Mouse (Mus musculus) retina, embryonic 14.5 days (tissue): ENCODE results near the gene Cbfa2t3.

Experiments used
- DNase-seq: peaks from one replicate; pipeline ENCODE4 v3.0.0-alpha.2; 2015; ENCODE audit warnings: low spot score

Gene Cbfa2t3

DNA sequence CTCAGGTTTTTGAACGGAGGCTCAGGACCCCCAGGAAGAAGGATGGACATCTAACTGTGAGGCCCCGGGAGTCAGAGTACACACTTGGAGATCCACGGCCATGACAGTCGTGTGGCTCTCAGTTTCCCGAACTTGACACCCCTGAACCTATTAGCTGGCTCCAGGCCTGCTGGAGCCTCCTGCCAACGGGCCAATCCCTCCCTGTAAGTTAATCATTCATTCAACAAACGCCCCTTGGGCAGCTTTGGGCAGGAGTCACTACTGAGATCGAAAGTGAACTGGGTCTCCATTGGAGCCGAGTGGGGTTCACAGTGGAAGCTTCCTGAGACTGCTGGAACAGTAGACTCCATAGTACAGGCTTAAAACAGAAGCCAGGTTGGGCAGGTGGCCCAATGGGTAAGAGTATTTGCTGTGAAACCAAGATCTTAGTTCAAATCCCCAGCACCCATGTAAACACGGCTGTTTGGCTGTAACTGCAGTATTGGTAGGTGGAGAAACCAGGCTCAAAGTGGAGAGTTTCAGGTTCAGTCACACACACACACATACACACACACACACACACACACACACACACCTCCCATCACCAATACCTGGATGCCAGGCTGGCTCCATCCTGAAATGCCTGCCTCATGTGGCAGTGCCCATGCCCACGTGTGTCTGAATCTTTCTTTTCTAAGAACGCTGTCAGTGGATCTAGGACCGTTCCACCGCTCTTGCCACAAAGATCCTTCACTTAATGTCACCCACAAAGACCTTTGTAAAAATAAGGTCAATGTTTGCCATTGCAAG, 20.0 kb upstream of the Cbfa2t3 start:
- no peak for DNase-seq

DNA sequence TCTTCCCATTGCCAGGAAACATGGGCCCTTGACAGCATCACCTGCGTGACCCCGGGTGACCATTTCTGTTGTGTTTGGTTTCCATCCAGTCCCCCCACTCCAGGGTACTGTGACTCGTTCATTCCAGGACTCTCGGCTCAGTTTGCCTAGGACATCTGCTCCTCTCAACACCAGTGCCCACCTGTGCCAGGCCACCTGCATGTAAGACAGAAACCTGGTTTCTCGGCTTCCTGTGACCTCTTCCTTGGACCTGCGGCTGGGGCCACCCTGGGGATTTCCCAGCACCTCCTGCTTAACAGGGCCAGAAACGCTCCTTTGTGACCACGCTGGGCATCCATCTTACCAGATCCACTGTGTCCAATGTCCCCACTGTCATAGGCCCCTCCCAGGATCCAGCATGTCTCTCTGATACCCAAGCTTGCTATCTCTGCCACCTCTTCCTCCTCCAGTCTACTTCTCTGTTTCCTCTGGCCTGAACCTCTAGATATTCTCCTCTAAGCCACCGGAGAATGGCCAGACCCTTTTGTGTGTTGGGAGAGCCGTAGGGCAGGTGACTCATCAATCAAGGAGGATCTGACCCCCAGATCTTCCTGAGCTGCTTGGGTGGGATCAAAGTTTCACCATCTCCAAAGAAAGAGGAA, 19.1 kb upstream of the Cbfa2t3 start:
- DNase-seq = no peak

DNA sequence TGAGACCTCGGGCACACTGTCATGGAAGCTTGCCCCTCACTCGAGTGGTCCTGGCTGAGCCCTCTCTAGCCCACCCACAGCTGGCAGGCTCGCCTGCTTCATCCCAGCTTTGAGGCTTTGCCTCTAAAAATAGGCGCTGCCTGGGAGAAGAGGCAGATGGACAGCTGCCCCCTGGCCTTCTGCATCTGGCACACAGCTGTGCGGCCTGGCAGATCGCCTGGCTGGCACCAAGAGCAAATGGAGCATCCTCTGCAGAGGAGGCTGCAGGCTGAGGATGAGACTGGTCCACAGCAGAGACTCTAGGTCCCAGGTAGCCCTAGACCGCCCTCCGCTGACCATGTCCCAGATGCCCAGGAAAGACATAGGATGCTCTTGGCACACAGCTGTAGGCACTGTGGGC, 17.7 kb upstream of the Cbfa2t3 start:
- DNase-seq = no peak

- no peak for DNase-seq
Measured at GRCm38 (mm10) chr8:122713157-122713518, 14.2 kb upstream of the Cbfa2t3 start.

DNA sequence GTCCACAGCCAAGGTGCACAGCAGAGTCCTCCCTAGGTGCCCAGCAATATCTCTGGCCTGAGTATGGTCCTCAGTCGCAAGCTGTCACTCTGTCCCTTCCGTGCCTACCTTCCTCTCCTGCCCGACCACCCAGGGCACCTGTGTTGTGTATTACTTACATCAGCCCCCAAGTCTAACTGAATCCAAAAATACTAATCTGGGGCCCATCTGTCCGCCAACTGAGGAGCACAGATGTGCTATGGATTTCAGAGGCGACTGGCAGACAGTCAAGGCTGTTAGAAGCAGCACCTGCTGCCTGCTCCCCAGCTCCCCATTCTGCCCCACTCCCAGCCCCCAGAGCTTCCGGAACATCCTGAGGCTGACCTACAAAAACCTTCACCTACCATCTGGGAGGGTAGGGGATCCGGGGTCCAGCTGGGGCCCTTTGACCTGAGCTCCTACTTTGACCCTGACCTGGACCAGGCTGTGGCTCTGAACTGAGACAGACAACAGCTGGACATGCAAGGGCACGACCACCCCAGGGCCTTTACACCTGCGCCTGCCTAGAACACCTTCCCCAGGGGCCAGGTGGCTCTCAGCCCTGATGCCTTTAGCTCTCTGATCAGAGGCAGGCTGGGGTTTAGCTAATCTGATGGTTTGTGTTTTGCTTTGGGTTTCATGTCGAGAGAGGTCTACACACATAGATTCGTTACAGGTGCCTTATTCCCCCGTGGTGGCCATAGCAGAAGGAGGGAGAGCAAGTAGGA, 13.7 kb upstream of the Cbfa2t3 start:
- no peak for DNase-seq

DNA sequence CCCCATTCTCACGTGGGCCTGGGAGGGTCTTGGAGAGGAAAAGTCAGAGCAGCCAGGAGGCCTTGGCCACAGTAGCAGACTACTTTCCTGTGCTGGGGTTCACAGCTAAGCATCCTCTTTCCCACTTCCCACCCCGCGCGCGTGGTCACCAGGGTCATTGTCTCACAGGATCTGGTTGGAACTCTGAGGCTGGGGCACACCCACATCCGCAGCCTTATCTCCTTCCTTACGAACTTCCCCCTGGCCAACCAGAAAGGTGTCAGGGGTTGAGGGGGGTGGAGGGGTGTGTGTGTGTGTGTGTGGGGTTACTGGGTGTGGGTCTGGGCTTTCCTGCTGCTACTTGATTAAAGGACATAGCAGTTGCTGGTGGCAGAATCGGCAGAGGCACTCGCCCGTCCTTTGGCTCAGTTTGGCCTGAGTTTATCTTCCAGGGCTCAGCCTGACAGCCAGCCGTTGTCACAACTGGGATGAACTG, 13.0 kb upstream of the Cbfa2t3 start:
- DNase-seq = no peak

DNA sequence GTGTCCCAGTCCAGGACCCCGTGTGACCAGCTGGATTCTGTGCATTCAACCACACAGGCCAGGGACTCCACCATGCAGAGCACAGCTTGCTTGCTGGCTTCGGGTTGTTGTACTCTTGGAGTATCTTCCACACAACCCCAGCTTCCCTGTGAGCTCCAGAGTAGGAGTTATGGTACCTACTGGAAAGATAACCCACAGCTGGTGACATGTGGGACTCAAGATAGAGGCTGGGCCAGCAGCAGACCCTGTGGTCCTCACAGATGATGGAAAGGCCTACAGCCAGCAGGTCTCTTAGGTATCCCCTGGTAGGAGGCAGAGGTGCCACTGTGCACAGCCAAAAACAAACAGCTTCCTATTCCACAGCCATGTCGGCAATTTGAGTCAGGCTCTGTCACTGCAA, 12.6 kb upstream of the Cbfa2t3 start:
- no peak for DNase-seq

DNA sequence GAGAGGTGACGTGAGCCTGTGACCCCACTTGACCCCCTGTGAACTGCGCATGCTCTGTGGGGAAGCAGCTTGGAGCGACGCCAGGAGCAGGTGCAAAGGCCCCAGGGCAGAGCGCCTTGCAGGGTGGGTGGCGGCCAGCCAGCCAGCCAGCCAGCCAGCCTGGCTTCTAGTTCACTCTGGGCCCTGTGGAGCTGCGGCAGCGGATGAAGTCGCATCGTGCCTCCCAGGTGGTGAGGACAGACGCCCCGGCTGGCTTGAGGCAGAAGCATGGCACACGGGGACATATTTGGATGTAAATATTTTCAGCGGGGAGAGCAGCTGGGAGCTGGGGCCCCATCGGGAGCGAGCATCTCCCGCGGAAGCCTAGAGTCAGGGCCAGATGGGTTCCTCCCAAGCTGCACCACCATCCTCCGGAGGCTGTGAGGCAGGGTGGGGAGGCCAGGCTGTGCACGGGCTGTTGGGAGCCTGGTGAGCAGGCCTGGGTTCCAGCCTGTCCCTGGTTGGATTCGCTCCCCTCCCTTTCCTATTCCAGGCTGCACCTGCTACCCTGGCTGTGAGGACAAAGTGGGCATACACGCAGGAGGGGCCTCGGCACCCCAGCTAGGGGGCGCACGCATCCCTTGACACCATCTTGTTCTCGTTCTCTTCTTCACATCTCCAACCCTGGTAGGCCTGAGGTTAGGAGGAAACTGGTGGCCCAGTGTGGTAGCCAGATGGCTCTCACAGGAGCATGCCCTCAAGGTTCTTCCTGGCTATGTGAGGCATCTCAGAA, 10.6 kb upstream of the Cbfa2t3 start:
- DNase-seq = peak; percentile 39

DNA sequence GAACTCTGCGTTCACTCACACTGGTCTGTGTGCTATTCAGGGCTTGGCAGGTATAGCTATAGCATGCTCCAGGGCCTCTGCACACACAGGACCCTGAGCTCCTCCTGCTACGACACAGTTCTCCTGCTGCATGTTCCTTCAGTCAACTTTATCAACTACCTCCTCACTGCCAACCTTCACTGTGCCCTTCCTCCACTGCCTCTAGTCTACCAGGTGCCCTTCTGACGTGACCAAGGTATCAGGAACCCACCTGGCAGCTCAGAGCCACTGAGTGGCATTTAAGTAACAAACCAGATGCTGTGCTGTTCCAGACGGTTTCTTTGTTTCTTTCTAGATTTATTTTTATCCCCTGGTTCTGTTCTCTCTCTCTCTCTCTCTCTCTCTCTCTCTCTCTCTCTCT, 8.3 kb upstream of the Cbfa2t3 start:
- no peak for DNase-seq

GRCm38 (mm10) chr8:122705901-122706561, 7.1 kb upstream of the Cbfa2t3 start:
- peak; percentile 46 for DNase-seq

GRCm38 (mm10) chr8:122704612-122705011, 5.7 kb upstream of the Cbfa2t3 start:
- no peak for DNase-seq

- DNase-seq = no peak
Measured at GRCm38 (mm10) chr8:122702957-122703356, 4.0 kb upstream of the Cbfa2t3 start.

DNA sequence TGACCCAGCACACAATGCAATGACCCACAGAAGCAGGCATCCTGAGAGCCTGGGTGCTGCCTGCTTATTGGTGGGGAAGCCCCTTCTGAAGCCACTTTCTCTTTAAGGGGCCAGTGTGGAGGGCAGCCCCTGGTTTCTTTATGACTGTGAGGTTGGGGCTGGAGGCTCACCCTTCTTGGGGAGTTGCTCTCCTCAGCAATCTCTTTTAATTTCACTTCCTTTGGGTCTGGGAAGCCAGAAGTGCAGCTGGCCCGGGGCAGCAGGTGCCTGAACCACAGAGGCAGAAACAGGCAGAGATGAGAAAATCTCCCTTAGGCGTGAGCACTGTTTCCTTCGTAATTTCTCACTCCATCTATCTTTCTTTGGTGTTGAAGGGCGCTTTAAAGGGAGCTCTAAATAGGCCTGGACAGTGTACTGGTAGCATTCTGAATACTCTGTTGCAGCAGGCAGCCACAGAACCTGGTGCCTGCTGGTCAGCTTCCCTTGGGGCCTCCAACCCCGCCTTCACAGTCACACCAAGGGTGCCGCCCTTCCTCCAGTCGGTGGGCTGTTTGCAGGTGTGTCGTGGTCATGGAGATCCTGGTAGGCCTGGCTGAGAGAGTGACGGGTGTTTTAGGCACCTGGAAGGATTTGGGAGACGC, 3.5 kb upstream of the Cbfa2t3 start:
- no peak for DNase-seq

GRCm38 (mm10) chr8:122701441-122702185, 2.7 kb upstream of the Cbfa2t3 start:
- no peak for DNase-seq

DNA sequence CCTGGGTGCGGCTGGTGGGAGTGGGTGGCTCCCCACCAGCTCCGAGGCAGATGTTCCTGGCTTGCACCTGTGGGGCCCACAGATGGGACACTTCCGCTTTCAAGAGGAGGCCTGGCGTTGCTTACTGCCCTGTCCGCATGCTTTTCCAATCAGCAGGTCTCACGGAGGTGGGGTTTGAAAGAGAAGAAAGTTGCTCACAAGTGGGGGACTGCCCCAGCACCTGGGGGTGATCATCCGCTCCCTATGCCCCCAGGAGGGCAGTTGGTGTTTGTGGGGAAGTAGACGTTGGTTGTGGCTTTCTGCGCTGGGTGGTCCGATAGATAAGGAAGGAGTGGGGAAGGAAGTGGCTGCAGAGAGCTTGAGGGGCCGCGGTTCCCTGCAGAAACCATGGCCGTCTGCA, 1.7 kb upstream of the Cbfa2t3 start:
- DNase-seq = no peak

DNA sequence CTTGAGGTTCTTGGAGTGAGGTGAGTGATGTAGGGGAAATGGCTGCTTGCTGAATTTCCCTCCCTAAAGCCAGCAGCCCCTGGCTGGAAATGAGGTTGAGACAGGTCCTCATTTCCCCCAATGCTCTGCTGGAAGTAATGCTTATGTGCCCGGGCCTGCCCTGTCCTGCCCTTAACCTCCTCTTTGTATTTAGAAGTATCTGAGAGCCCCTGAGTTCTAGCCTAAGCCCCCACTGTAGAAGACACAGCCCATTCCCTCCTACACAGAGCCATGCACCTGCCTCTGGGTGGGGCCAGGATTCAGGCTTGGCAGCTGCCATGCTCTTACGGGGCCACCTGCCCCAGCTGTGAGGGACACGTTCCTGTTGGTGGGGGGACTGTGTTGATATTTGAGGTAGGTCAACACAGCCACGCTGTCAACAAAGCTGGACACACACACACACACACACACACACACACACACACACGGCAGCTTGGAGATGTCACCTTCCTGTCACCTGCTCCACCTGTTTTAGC, 598 bp downstream of the Cbfa2t3 start:
- DNase-seq = no peak

- no peak for DNase-seq
Measured at GRCm38 (mm10) chr8:122697586-122697985, 1.3 kb downstream of the Cbfa2t3 start.

DNA sequence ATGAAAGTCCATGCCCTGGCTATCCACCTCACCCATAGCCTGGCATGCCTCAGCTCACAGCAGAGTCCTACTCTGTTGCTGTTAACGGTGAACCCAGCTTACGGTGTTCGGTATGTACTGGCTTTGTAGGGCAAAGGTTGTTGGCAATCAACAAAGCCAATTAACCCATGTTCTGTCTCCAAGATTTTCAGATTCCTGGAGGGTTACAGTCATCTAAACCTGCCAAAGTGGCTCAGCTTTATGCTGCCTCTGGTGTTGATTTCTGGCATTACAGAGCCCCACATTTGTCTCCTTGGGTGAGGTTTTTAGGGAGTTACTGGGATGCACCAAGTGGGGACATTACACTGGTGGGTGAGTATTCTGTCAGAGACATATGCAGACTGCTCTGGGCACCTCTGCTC, 1.7 kb downstream of the Cbfa2t3 start:
- peak; percentile 77 for DNase-seq

GRCm38 (mm10) chr8:122695438-122696042, 3.4 kb downstream of the Cbfa2t3 start:
- DNase-seq = no peak

DNA sequence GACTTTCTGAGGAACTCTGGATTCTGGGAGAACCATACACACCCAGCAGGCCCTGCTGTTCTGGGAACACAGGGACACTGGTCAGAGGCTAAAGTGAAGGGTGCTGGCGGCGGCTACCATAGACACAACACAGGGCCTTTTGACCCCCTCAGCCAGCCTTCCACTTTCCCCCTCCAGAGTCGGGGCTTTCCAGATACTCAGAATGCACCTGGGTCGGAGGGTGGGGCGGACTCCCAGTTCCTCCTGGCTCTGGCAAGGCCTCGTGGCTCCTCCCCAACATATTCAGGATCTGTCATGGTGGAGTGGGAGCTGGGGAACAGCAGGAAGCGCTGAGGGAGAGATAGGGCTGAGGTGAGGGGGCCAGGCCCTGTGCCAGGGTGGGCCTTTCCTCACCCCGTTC, 6.8 kb downstream of the Cbfa2t3 start:
- no peak for DNase-seq
